Mouse (Mus musculus) liver, embryonic 12.5 days (tissue): ENCODE measurements at regions not wholly inside any gene's neighbourhood (a gene's known extent, or its start where the extent isn't known, plus 50 kb on each side); places are given as distances from the start of the nearest gene placed in this dataset.

Experiments used
- ATAC-seq: fragments of 200-750 bp; cut with Nextera tagmentation; 2 replicates; pipeline ENCODE4 v1.8.0; 2017; ENCODE audit warnings: moderate number of reproducible peaks, mild to moderate bottlenecking, moderate library complexity
- H3K27ac ChIP-seq: fragments of 300-500 bp; sonication (generic); 2 replicates; pipeline ENCODE4 v1.5.1; 2016; ENCODE audit warnings: mild to moderate bottlenecking
- H3K27me3 ChIP-seq: fragments of 300-500 bp; sonication (generic); replicated peaks from 2 replicates; pipeline ENCODE4 v1.6.1; 2016; ENCODE audit warnings: mild to moderate bottlenecking, moderate library complexity
- H3K36me3 ChIP-seq: fragments of 300-500 bp; sonication (generic); 2 replicates; pipeline ENCODE4 v1.6.1; 2016; ENCODE audit warnings: mild to moderate bottlenecking, moderate library complexity
- H3K4me1 ChIP-seq: fragments of 300-500 bp; sonication (generic); 2 replicates; pipeline ENCODE4 v1.6.1; 2016
- H3K4me2 ChIP-seq: fragments of 300-500 bp; sonication (generic); 2 replicates; pipeline ENCODE4 v1.6.1; 2016; ENCODE audit warnings: mild to moderate bottlenecking, moderate library complexity
- H3K4me3 ChIP-seq: fragments of 300-500 bp; sonication (generic); 2 replicates; pipeline ENCODE4 v1.5.1; 2016; ENCODE audit warnings: mild to moderate bottlenecking, moderate library complexity
- H3K9ac ChIP-seq: fragments of 300-500 bp; sonication (generic); 2 replicates; pipeline ENCODE4 v1.6.1; 2016; ENCODE audit warnings: mild to moderate bottlenecking, moderate library complexity
- H3K9me3 ChIP-seq: fragments of 300-500 bp; sonication (generic); replicated peaks from 2 replicates; pipeline ENCODE4 v1.6.1; 2016; ENCODE audit warnings: mild to moderate bottlenecking, moderate library complexity
- WGBS: fragments of 180-500 bp; shearing (Covaris S2); methylation state at CpG from one replicate; pipeline ENCODE4 v1.1.7; 2016; ENCODE audit not compliant: insufficient replicate concordance; 5-methylcytosine and 5-hydroxymethylcytosine counted together

- Histone ChIP-seq H3K27me3 (peaks cover 47% of the 10 kb centered on the region), H3K9me3 (no peaks in the 10 kb centered on the region), H3K27ac (no peak overlapping the region), H3K4me3 (no peak overlapping the region), H3K4me2 (no peak overlapping the region), H3K36me3 (no peaks in the 10 kb centered on the region), H3K4me1 (no peaks in the 10 kb centered on the region), H3K9ac (no peak overlapping the region)
- 35% methylated on average over 6 of the region's 6 CpGs for WGBS
- ATAC-seq, result no peak
Observed at GRCm38 (mm10) chr9:61491131-61491712, 119.1 kb downstream of the Tle3 start.

- ATAC-seq, result no peak
- Histone ChIP-seq H3K4me2 (no peak overlapping the region), H3K4me1 (no peaks in the 10 kb centered on the region), H3K27me3 (peaks cover 47% of the 10 kb centered on the region), H3K27ac (no peak overlapping the region), H3K9me3 (no peaks in the 10 kb centered on the region), H3K4me3 (no peak overlapping the region), H3K9ac (no peak overlapping the region), H3K36me3 (no peaks in the 10 kb centered on the region)
- WGBS, result 58% methylated on average over 6 of the region's 6 CpGs
Observed at GRCm38 (mm10) chr9:61489983-61490382, 117.8 kb downstream of the Tle3 start.

- ATAC-seq, result no peak
- Histone ChIP-seq H3K27ac (no peak overlapping the region), H3K4me2 (no peak overlapping the region), H3K4me3 (no peak overlapping the region), H3K9ac (no peak overlapping the region), H3K4me1 (no peaks in the 10 kb centered on the region), H3K36me3 (no peaks in the 10 kb centered on the region), H3K27me3 (peaks cover 50% of the 10 kb centered on the region), H3K9me3 (no peaks in the 10 kb centered on the region)
- 38% methylated on average over 9 of the region's 9 CpGs for WGBS
Observed at GRCm38 (mm10) chr9:61489147-61489546, 117.0 kb downstream of the Tle3 start.

- no peak for ATAC-seq
- no peak overlapping the region for H3K4me2 ChIP-seq
- WGBS, result 78% methylated on average over 12 of the region's 12 CpGs
Observed at GRCm38 (mm10) chr9:61487824-61488223, 115.7 kb downstream of the Tle3 start.

GRCm38 (mm10) chr9:61487146-61487545 is 115.0 kb downstream of the Tle3 start:
- 56% methylated on average over 7 of the region's 7 CpGs for whole genome bisulfite sequencing
- no peak overlapping the region for H3K27ac ChIP-seq

More at GRCm38 (mm10) chr9:61487824-61488223, 115.7 kb downstream of the Tle3 start:
- Histone ChIP-seq H3K27ac (no peak overlapping the region), H3K9ac (no peak overlapping the region), H3K4me3 (no peak overlapping the region), H3K36me3 (no peaks in the 10 kb centered on the region), H3K27me3 (peaks cover 41% of the 10 kb centered on the region), H3K4me1 (no peaks in the 10 kb centered on the region), H3K9me3 (no peaks in the 10 kb centered on the region)

GRCm38 (mm10) chr9:61484391-61484790 is 112.2 kb downstream of the Tle3 start:
- no peak overlapping the region for H3K27ac ChIP-seq
- no peak overlapping the region for H3K9ac ChIP-seq
- no peaks in the 10 kb centered on the region for H3K36me3 ChIP-seq
- no peak overlapping the region for H3K4me2 ChIP-seq
- no peaks in the 10 kb centered on the region for H3K4me1 ChIP-seq
- no peak for ATAC-seq
- H3K4me3 ChIP-seq, result no peak overlapping the region
- peaks cover 33% of the 10 kb centered on the region for H3K27me3 ChIP-seq
- WGBS, result 17% methylated on average over 3 of the region's 3 CpGs
- no peaks in the 10 kb centered on the region for H3K9me3 ChIP-seq

More at GRCm38 (mm10) chr9:61487146-61487545, 115.0 kb downstream of the Tle3 start:
- no peak overlapping the region for H3K4me3 ChIP-seq
- ATAC-seq, result no peak
- H3K27me3 ChIP-seq, result peaks cover 37% of the 10 kb centered on the region
- no peak overlapping the region for H3K4me2 ChIP-seq
- H3K9me3 ChIP-seq, result no peaks in the 10 kb centered on the region
- no peak overlapping the region for H3K9ac ChIP-seq
- H3K4me1 ChIP-seq, result no peaks in the 10 kb centered on the region
- no peaks in the 10 kb centered on the region for H3K36me3 ChIP-seq

- ATAC-seq, result no peak
- peaks cover 18% of the 10 kb centered on the region for H3K27me3 ChIP-seq
- H3K4me3 ChIP-seq, result no peak overlapping the region
- 37% methylated on average over 6 of the region's 6 CpGs for WGBS
- no peaks in the 10 kb centered on the region for H3K9me3 ChIP-seq
- H3K27ac ChIP-seq, result no peak overlapping the region
- no peak overlapping the region for H3K4me2 ChIP-seq
- H3K9ac ChIP-seq, result no peak overlapping the region
- no peaks in the 10 kb centered on the region for H3K36me3 ChIP-seq
- H3K4me1 ChIP-seq, result no peaks in the 10 kb centered on the region
Observed at GRCm38 (mm10) chr9:61479626-61480025, 107.5 kb downstream of the Tle3 start.

GRCm38 (mm10) chr9:61478862-61479261 is 106.7 kb downstream of the Tle3 start:
- 35% methylated on average over 9 of the region's 9 CpGs for WGBS
- H3K27me3 ChIP-seq, result peaks cover 18% of the 10 kb centered on the region

GRCm38 (mm10) chr9:61476351-61476750 is 104.2 kb downstream of the Tle3 start:
- Histone ChIP-seq H3K9me3 (no peaks in the 10 kb centered on the region), H3K4me2 (no peak overlapping the region), H3K4me1 (no peaks in the 10 kb centered on the region), H3K27ac (no peak overlapping the region), H3K27me3 (peaks cover 18% of the 10 kb centered on the region), H3K4me3 (no peak overlapping the region), H3K9ac (no peak overlapping the region), H3K36me3 (no peaks in the 10 kb centered on the region)
- WGBS, result 46% methylated on average over 4 of the region's 4 CpGs
- no peak for ATAC-seq

More at GRCm38 (mm10) chr9:61478862-61479261, 106.7 kb downstream of the Tle3 start:
- no peak for ATAC-seq
- Histone ChIP-seq H3K36me3 (no peaks in the 10 kb centered on the region), H3K4me1 (no peaks in the 10 kb centered on the region), H3K4me2 (no peak overlapping the region), H3K4me3 (no peak overlapping the region), H3K9ac (no peak overlapping the region), H3K9me3 (no peaks in the 10 kb centered on the region), H3K27ac (no peak overlapping the region)

GRCm38 (mm10) chr9:61470815-61471505 is 98.8 kb downstream of the Tle3 start:
- no peak for ATAC-seq
- 47% methylated on average over 6 of the region's 6 CpGs for WGBS

GRCm38 (mm10) chr9:61468897-61469509 is 96.8 kb downstream of the Tle3 start:
- H3K4me1 ChIP-seq, result no peaks in the 10 kb centered on the region
- no peak overlapping the region for H3K4me3 ChIP-seq
- no peak overlapping the region for H3K27ac ChIP-seq
- no peak for ATAC-seq
- peaks cover 11% of the 10 kb centered on the region; the same call in 1 of the 2 replicates for H3K9me3 ChIP-seq
- no peak overlapping the region for H3K4me2 ChIP-seq
- WGBS, result 52% methylated on average over 11 of the region's 11 CpGs
- no peaks in the 10 kb centered on the region; the same call in 1 of the 2 replicates for H3K27me3 ChIP-seq
- no peak overlapping the region for H3K9ac ChIP-seq
- H3K36me3 ChIP-seq, result no peaks in the 10 kb centered on the region

More at GRCm38 (mm10) chr9:61470815-61471505, 98.8 kb downstream of the Tle3 start:
- H3K36me3 ChIP-seq, result no peaks in the 10 kb centered on the region
- H3K27me3 ChIP-seq, result no peaks in the 10 kb centered on the region; the same call in 1 of the 2 replicates
- peaks cover under 1% of the 10 kb centered on the region; the same call in 1 of the 2 replicates for H3K9me3 ChIP-seq
- H3K9ac ChIP-seq, result no peak overlapping the region
- H3K4me2 ChIP-seq, result no peak overlapping the region
- H3K27ac ChIP-seq, result no peak overlapping the region
- no peak overlapping the region for H3K4me3 ChIP-seq
- H3K4me1 ChIP-seq, result no peaks in the 10 kb centered on the region

GRCm38 (mm10) chr9:61468368-61468848 is 96.2 kb downstream of the Tle3 start:
- H3K27me3 ChIP-seq, result peaks cover 2% of the 10 kb centered on the region; the same call in 1 of the 2 replicates
- no peak overlapping the region for H3K27ac ChIP-seq
- H3K4me1 ChIP-seq, result no peaks in the 10 kb centered on the region
- 36% methylated on average over 6 of the region's 6 CpGs for WGBS
- H3K9me3 ChIP-seq, result peaks cover 11% of the 10 kb centered on the region; the same call in 1 of the 2 replicates
- no peak overlapping the region for H3K4me2 ChIP-seq
- ATAC-seq, result no peak
- H3K36me3 ChIP-seq, result no peaks in the 10 kb centered on the region
- H3K9ac ChIP-seq, result no peak overlapping the region
- no peak overlapping the region for H3K4me3 ChIP-seq
